8 mouse cellular contexts compared by ENCODE assay signal in genomic region chr17:4995561-4996051, GRCm38 (mm10). TPM values are rescaled to one million over a fixed set of nuclear protein-coding genes. Genes with fewer than 3 reads are reported as not detected.
A peak's percentile ranks its signal among the peaks of the same experiment; 100 is the strongest.
DNase-seq lines count a peak whose midpoint lies in the region; ATAC-seq and TF ChIP-seq lines count a peak whose summit lies in the region.

No protein-coding gene starts in this region.

- ATAC-seq in forebrain, embryonic 14.5 days: peak; percentile 52
- peak; percentile 35 for ATAC-seq in lung, embryonic 14.5 days (ENCODE audit: insufficient read depth)

- peaks cover 27% of the 10 kb centered on the region for H3K4me1 ChIP-seq in E14TG2a.4 (replicated peaks; ENCODE audit: low read depth, low read length)
- H3K4me1 ChIP-seq in brown adipose tissue, adult 24 weeks (ENCODE audit: control insufficient read depth, insufficient read depth, insufficient read length, low read length): peaks cover 7% of the 10 kb centered on the region
- peaks cover 32% of the 10 kb centered on the region for H3K4me1 ChIP-seq in forebrain, embryonic 14.5 days (ENCODE audit: control insufficient read depth, insufficient read depth, low read length)
- H3K4me1 ChIP-seq in lung, embryonic 14.5 days (ENCODE audit: insufficient read depth): peaks cover 8% of the 10 kb centered on the region; the same call in 1 of the 2 replicates

- peak overlapping the region; percentile 100 for H3K9ac ChIP-seq in forebrain, embryonic 14.5 days (ENCODE audit: low read length)
- H3K9ac ChIP-seq in lung, embryonic 14.5 days: peak overlapping the region; percentile 100

- DNase-seq in forebrain, embryonic 14.5 days (ENCODE audit: low spot score): peak; percentile 79
- DNase-seq in heart, postnatal 10 days: peak; percentile 82 to 84
- DNase-seq in kidney, postnatal 4 days: peak; percentile 81 to 87
- peak; percentile 73 for DNase-seq in lung, embryonic 14.5 days
- DNase-seq in ovary, postnatal 10 days (ENCODE audit: low spot score): peak; percentile 61
- peak; percentile 85 for DNase-seq in thymus, postnatal 14 days

- no peak for TF ChIP-seq CTCF in E14TG2a.4 (conservative IDR thresholded peaks at IDR 0.05; ENCODE audit: low read length)
- TF ChIP-seq CTCF in lung, embryonic 14.5 days (IDR thresholded peaks at IDR 0.05; ENCODE audit: low read depth): no peak

- intact Hi-C loops in heart, postnatal 10 days (cut with DNase I): loop anchor here (5.0 kb wide), 3 partner anchors 142 to 212 kb away; no protein-coding TSS in a partner anchor

- WGBS in forebrain, embryonic 14.5 days: under 1% methylated on average over 40 of the region's 56 CpGs
- WGBS in lung, embryonic 14.5 days: under 1% methylated on average over 52 of the region's 56 CpGs

- H3K9me3 ChIP-seq in E14TG2a.4 (ENCODE audit: low read length): no peaks in the 10 kb centered on the region
- H3K9me3 ChIP-seq in forebrain, embryonic 14.5 days (replicated peaks; ENCODE audit: control insufficient read depth, low read length): no peaks in the 10 kb centered on the region
- no peaks in the 10 kb centered on the region for H3K9me3 ChIP-seq in lung, embryonic 14.5 days (ENCODE audit: low read depth, low read length)

- no peaks in the 10 kb centered on the region for H3K36me3 ChIP-seq in E14TG2a.4 (ENCODE audit: insufficient read depth, low read length)
- H3K36me3 ChIP-seq in forebrain, embryonic 14.5 days (ENCODE audit: control insufficient read depth, insufficient read depth, low read length): no peaks in the 10 kb centered on the region
- no peaks in the 10 kb centered on the region for H3K36me3 ChIP-seq in lung, embryonic 14.5 days (ENCODE audit: insufficient read depth)

- H3K4me3 ChIP-seq in E14TG2a.4 (replicated peaks; ENCODE audit: low read length): peak overlapping the region; percentile 85
- H3K4me3 ChIP-seq in brown adipose tissue, adult 24 weeks (ENCODE audit: insufficient read depth, low read depth, low read length): peak overlapping the region; percentile 79
- peak overlapping the region; percentile 92 for H3K4me3 ChIP-seq in forebrain, embryonic 14.5 days (ENCODE audit: low read depth, low read length)
- H3K4me3 ChIP-seq in lung, embryonic 14.5 days (ENCODE audit: low read depth, low read length): peak overlapping the region; percentile 96

- H3K27me3 ChIP-seq in E14TG2a.4 (ENCODE audit: insufficient read depth, low read length): peaks cover 2% of the 10 kb centered on the region; the same call in 1 of the 2 replicates
- H3K27me3 ChIP-seq in forebrain, embryonic 14.5 days (replicated peaks; ENCODE audit: control insufficient read depth, insufficient read depth, low read length): no peaks in the 10 kb centered on the region
- no peaks in the 10 kb centered on the region for H3K27me3 ChIP-seq in lung, embryonic 14.5 days (ENCODE audit: insufficient read depth, low read length)

- peak overlapping the region; percentile 82 for H3K27ac ChIP-seq in brown adipose tissue, adult 24 weeks (replicated peaks; ENCODE audit: low read depth, low read length)
- H3K27ac ChIP-seq in forebrain, embryonic 14.5 days (ENCODE audit: low read depth, low read length): peak overlapping the region; percentile 100
- peak overlapping the region; percentile 100 for H3K27ac ChIP-seq in lung, embryonic 14.5 days (ENCODE audit: low read depth)

- peak overlapping the region; percentile 70 for H3K4me2 ChIP-seq in forebrain, embryonic 14.5 days (ENCODE audit: low read length)
- H3K4me2 ChIP-seq in lung, embryonic 14.5 days: peak overlapping the region; percentile 75

RNA-seq across cellular contexts. Expression of gene Arid1b, which starts 1.5 kb away (rescaled TPM):
- polyA plus RNA-seq in brown adipose tissue, adult 24 weeks (2012; ENCODE audit: insufficient read depth, insufficient read length, missing spikeins): 11.1 and 13.9 TPM in 2 replicates
- 11.1 and 14.7 TPM in 2 replicates for polyA plus RNA-seq in forebrain, embryonic 14.5 days (2014; fragmentation: Nextera tagmentation; extraction: Ambion mirVana)
- 10 to 100 TPM; 38.9 to 41.4 TPM for total RNA-seq in heart, postnatal 10 days (2021)
- polyA plus RNA-seq in lung, embryonic 14.5 days (2014; fragmentation: Nextera tagmentation; extraction: Ambion mirVana): 17.3 and 17.4 TPM in 2 replicates

Comparison
In these comparisons a context has a peak if more than half of its experiments do, and no peak if none do; other contexts are left out.
1. Peak in every context shown above with its lines: DNase-seq, ATAC-seq, H3K4me3 ChIP-seq and H3K27ac ChIP-seq.